Mouse (Mus musculus): Measurements from ENCODE around the gene Otop1. TPM values are rescaled to one million over a fixed set of nuclear protein-coding genes. Genes with fewer than 3 reads are reported as not detected.

Gene Otop1
- polyA plus RNA-seq, 1 experiment from 2014 or later = 0.13 TPM

GRCm38 (mm10) chr5:38307255-38308101, 31.7 kb downstream of the Otop1 start:
- peak overlapping the region; percentile 19; the same call in 1 of the 2 replicates for H3K4me3 ChIP-seq (ENCODE audit: low read depth, low read length)
- DNase-seq (ENCODE audit: low spot score) (peak; percentile 95), ATAC-seq (replicated peaks; ENCODE audit: insufficient number of reproducible peaks, low FRiP score, low TSS enrichment, low read depth) (peak; percentile 78)
- no peaks in the 10 kb centered on the region for H3K27me3 ChIP-seq (ENCODE audit: control insufficient read depth, insufficient read depth, low read length)
- H3K4me2 ChIP-seq (ENCODE audit: low read depth, low read length) = peak overlapping the region; percentile 29; the same call in 1 of the 2 replicates
- no peaks in the 10 kb centered on the region for H3K36me3 ChIP-seq (replicated peaks; ENCODE audit: control insufficient read depth, insufficient read depth, low read depth, low read length)
- no peak overlapping the region for H3K9ac ChIP-seq (replicated peaks; ENCODE audit: low read length)
- H3K4me1 ChIP-seq (ENCODE audit: control insufficient read depth, insufficient read depth, low read length) = no peaks in the 10 kb centered on the region
- 10% methylated on average over 26 of the region's 26 CpGs for WGBS
- no peak overlapping the region for H3K27ac ChIP-seq (replicated peaks; ENCODE audit: low read depth, low read length)
- H3K9me3 ChIP-seq (replicated peaks; ENCODE audit: control insufficient read depth, low read length) = no peaks in the 10 kb centered on the region

- 0 out of 2 replicates have a peak, but pooled peaks have one; percentile 16 for ATAC-seq (replicated peaks; ENCODE audit: insufficient number of reproducible peaks, low FRiP score, low TSS enrichment, low read depth)
- Histone ChIP-seq H3K4me2 (ENCODE audit: low read depth, low read length) (no peak overlapping the region), H3K4me3 (ENCODE audit: low read depth, low read length) (no peak overlapping the region), H3K27me3 (ENCODE audit: control insufficient read depth, insufficient read depth, low read length) (no peaks in the 10 kb centered on the region), H3K27ac (replicated peaks; ENCODE audit: low read depth, low read length) (no peak overlapping the region), H3K4me1 (ENCODE audit: control insufficient read depth, insufficient read depth, low read length) (no peaks in the 10 kb centered on the region), H3K36me3 (replicated peaks; ENCODE audit: control insufficient read depth, insufficient read depth, low read depth, low read length) (no peaks in the 10 kb centered on the region), H3K9me3 (replicated peaks; ENCODE audit: control insufficient read depth, low read length) (no peaks in the 10 kb centered on the region), H3K9ac (replicated peaks; ENCODE audit: low read length) (no peak overlapping the region)
- DNase-seq (ENCODE audit: low spot score) = peak; percentile 70
- 50% methylated on average over 5 of the region's 5 CpGs for WGBS
These were observed 33.1 kb downstream of the Otop1 start for GRCm38 (mm10) chr5:38308873-38309272.

GRCm38 (mm10) chr5:38309795-38310194, 34.0 kb downstream of the Otop1 start:
- ATAC-seq (replicated peaks; ENCODE audit: insufficient number of reproducible peaks, low FRiP score, low TSS enrichment, low read depth) = no peak
- H3K27ac ChIP-seq (replicated peaks; ENCODE audit: low read depth, low read length) = no peak overlapping the region
- no peak overlapping the region for H3K9ac ChIP-seq (replicated peaks; ENCODE audit: low read length)
- H3K4me2 ChIP-seq (ENCODE audit: low read depth, low read length) = no peak overlapping the region
- H3K36me3 ChIP-seq (replicated peaks; ENCODE audit: control insufficient read depth, insufficient read depth, low read depth, low read length) = no peaks in the 10 kb centered on the region
- no peak overlapping the region for H3K4me3 ChIP-seq (ENCODE audit: low read depth, low read length)
- no peaks in the 10 kb centered on the region for H3K4me1 ChIP-seq (ENCODE audit: control insufficient read depth, insufficient read depth, low read length)
- 76% methylated on average over 3 of the region's 3 CpGs for WGBS
- no peaks in the 10 kb centered on the region for H3K27me3 ChIP-seq (ENCODE audit: control insufficient read depth, insufficient read depth, low read length)
- DNase-seq (ENCODE audit: low spot score) = no peak
- H3K9me3 ChIP-seq (replicated peaks; ENCODE audit: control insufficient read depth, low read length) = no peaks in the 10 kb centered on the region

- ATAC-seq (replicated peaks; ENCODE audit: insufficient number of reproducible peaks, low FRiP score, low TSS enrichment, low read depth) = peak; percentile 73; the same call in 1 of the 2 replicates
- Histone ChIP-seq H3K9ac (replicated peaks; ENCODE audit: low read length) (peak within 1 kb of the TSS; percentile 45), H3K27me3 (ENCODE audit: control insufficient read depth, insufficient read depth, low read length) (peaks cover 25% of the 10 kb centered on the region), H3K4me3 (ENCODE audit: low read depth, low read length) (peak within 1 kb of the TSS; percentile 44), H3K27ac (replicated peaks; ENCODE audit: low read depth, low read length) (no peak within 1 kb of the TSS), H3K4me1 (ENCODE audit: control insufficient read depth, insufficient read depth, low read length) (no peaks in the 10 kb centered on the region), H3K4me2 (ENCODE audit: low read depth, low read length) (peak within 1 kb of the TSS; percentile 83), H3K36me3 (replicated peaks; ENCODE audit: control insufficient read depth, insufficient read depth, low read depth, low read length) (no peaks in the 10 kb centered on the region), H3K9me3 (replicated peaks; ENCODE audit: control insufficient read depth, low read length) (no peaks in the 10 kb centered on the region)
- peak; percentile 45 for DNase-seq (ENCODE audit: low spot score)
- WGBS = 2% methylated on average over 67 of the region's 67 CpGs
These were observed 43.4 kb downstream of the Otop1 start, which contains the start of gene Drd5 for GRCm38 (mm10) chr5:38318966-38319786. Drd5 (plus strand) TSS chr5:38319367.

- Histone ChIP-seq H3K9me3 (replicated peaks; ENCODE audit: control insufficient read depth, low read length) (no peaks in the 10 kb centered on the region), H3K27ac (replicated peaks; ENCODE audit: low read depth, low read length) (no peak overlapping the region), H3K4me3 (ENCODE audit: low read depth, low read length) (no peak overlapping the region), H3K4me1 (ENCODE audit: control insufficient read depth, insufficient read depth, low read length) (no peaks in the 10 kb centered on the region), H3K36me3 (replicated peaks; ENCODE audit: control insufficient read depth, insufficient read depth, low read depth, low read length) (no peaks in the 10 kb centered on the region), H3K9ac (replicated peaks; ENCODE audit: low read length) (no peak overlapping the region), H3K4me2 (ENCODE audit: low read depth, low read length) (no peak overlapping the region), H3K27me3 (ENCODE audit: control insufficient read depth, insufficient read depth, low read length) (no peaks in the 10 kb centered on the region)
- 75% methylated on average over 4 of the region's 4 CpGs for WGBS
- no peak for DNase-seq (ENCODE audit: low spot score)
- no peak for ATAC-seq (replicated peaks; ENCODE audit: insufficient number of reproducible peaks, low FRiP score, low TSS enrichment, low read depth)
These were observed 57.6 kb downstream of the Otop1 start for GRCm38 (mm10) chr5:38333381-38333780.

- Histone ChIP-seq H3K9me3 (replicated peaks; ENCODE audit: control insufficient read depth, low read length) (no peaks in the 10 kb centered on the region), H3K27me3 (ENCODE audit: control insufficient read depth, insufficient read depth, low read length) (no peaks in the 10 kb centered on the region), H3K4me3 (ENCODE audit: low read depth, low read length) (no peak overlapping the region), H3K36me3 (replicated peaks; ENCODE audit: control insufficient read depth, insufficient read depth, low read depth, low read length) (no peaks in the 10 kb centered on the region), H3K4me2 (ENCODE audit: low read depth, low read length) (no peak overlapping the region), H3K9ac (replicated peaks; ENCODE audit: low read length) (no peak overlapping the region), H3K27ac (replicated peaks; ENCODE audit: low read depth, low read length) (no peak overlapping the region), H3K4me1 (ENCODE audit: control insufficient read depth, insufficient read depth, low read length) (no peaks in the 10 kb centered on the region)
- no peak for DNase-seq (ENCODE audit: low spot score)
- no peak; the same call in 1 of the 2 replicates for ATAC-seq (replicated peaks; ENCODE audit: insufficient number of reproducible peaks, low FRiP score, low TSS enrichment, low read depth)
- 43% methylated on average over 1 of the region's 1 CpGs for WGBS
These were observed 58.8 kb downstream of the Otop1 start for GRCm38 (mm10) chr5:38334582-38334981.

- no peak for ATAC-seq (replicated peaks; ENCODE audit: insufficient number of reproducible peaks, low FRiP score, low TSS enrichment, low read depth)
These were observed 67.3 kb downstream of the Otop1 start for GRCm38 (mm10) chr5:38343101-38343500.

More at GRCm38 (mm10) chr5:38343101-38343500, 67.3 kb downstream of the Otop1 start:
- H3K36me3 ChIP-seq (replicated peaks; ENCODE audit: control insufficient read depth, insufficient read depth, low read depth, low read length) = no peaks in the 10 kb centered on the region
- H3K4me2 ChIP-seq (ENCODE audit: low read depth, low read length) = no peak overlapping the region
- no peak overlapping the region for H3K4me3 ChIP-seq (ENCODE audit: low read depth, low read length)
- no peaks in the 10 kb centered on the region for H3K4me1 ChIP-seq (ENCODE audit: control insufficient read depth, insufficient read depth, low read length)
- H3K9me3 ChIP-seq (replicated peaks; ENCODE audit: control insufficient read depth, low read length) = no peaks in the 10 kb centered on the region
- 65% methylated on average over 3 of the region's 3 CpGs for WGBS
- no peak overlapping the region for H3K9ac ChIP-seq (replicated peaks; ENCODE audit: low read length)
- DNase-seq (ENCODE audit: low spot score) = no peak
- H3K27ac ChIP-seq (replicated peaks; ENCODE audit: low read depth, low read length) = no peak overlapping the region
- no peaks in the 10 kb centered on the region for H3K27me3 ChIP-seq (ENCODE audit: control insufficient read depth, insufficient read depth, low read length)

Data from embryonic facial prominence, embryonic 11.5 days (tissue).